Mouse (Mus musculus) G1E (cell line): ENCODE measurements around the gene Ski.

Experiments used
- CTCF ChIP-seq: IDR thresholded peaks from 2 replicates; pipeline ENCODE4 v1.5.1; 2012; ENCODE audit warnings: low read depth, low read length, inconsistent platforms, mixed read lengths
- GATA1 ChIP-seq: IDR thresholded peaks from 2 replicates; pipeline ENCODE4 v1.6.1; 2012; ENCODE audit warnings: borderline replicate concordance, low read length, inconsistent platforms, mixed read lengths
- GATA2 ChIP-seq: IDR thresholded peaks from 2 replicates; pipeline ENCODE4 v1.6.1; 2012; ENCODE audit warnings: low read depth, low read length, inconsistent platforms, borderline replicate concordance
- POLR2AphosphoS5 ChIP-seq: IDR thresholded peaks from 2 replicates; pipeline ENCODE4 v1.6.1; 2012; ENCODE audit warnings: low read depth, low read length, inconsistent platforms; ENCODE audit not compliant: insufficient replicate concordance
- TAL1 ChIP-seq: conservative IDR thresholded peaks from 2 replicates; pipeline ENCODE4 v1.6.1; 2012; ENCODE audit warnings: low read depth, low read length, inconsistent platforms, mixed read lengths

GRCm38 (mm10) chr4:155217241-155218103 lies 4.9 kb downstream of the Ski start:
- TF ChIP-seq CTCF (no peak), GATA1 (no peak), TAL1 (no peak), POLR2AphosphoS5 (no peak), GATA2 (no peak)
